Mouse (Mus musculus): ENCODE data around the gene Cavin2. TPM values are rescaled to one million over a fixed set of nuclear protein-coding genes. Genes with fewer than 3 reads are reported as not detected.

Gene Cavin2
- polyA plus RNA-seq, 1 experiment, result 19.0 TPM

DNA sequence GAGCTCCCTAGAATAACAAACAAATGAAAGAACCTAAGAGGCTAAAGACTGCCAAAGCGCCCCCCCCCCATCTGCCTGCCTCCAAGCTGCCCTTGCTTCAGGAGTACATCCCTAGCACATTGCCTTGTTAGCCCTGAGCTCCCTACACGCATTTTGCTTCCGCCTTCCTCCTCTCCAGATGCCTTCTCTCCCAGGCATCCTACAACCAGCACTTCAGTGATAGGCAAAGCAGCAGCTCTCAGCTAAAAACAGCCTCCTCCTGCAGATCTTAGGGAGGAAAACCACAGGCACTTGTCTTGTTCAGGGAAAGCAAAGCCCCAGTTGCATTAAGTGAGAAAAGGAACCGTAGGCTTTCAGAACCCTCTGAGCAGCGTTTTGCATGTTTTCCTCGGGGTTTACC is 45.4 kb downstream of the Cavin2 start:
- no peaks in the 10 kb centered on the region for H3K36me3 ChIP-seq (ENCODE audit: control insufficient read depth, insufficient read depth, low read length)
- TF ChIP-seq POLR2A (IDR thresholded peaks at IDR 0.05; ENCODE audit: low read depth, low read length), result no peak
- TF ChIP-seq CTCF (IDR thresholded peaks at IDR 0.05; ENCODE audit: extremely low read depth, insufficient read depth, insufficient read length, insufficient replicate concordance), result no peak
- 17% methylated on average over 6 of the region's 6 CpGs for WGBS
- H3K4me1 ChIP-seq (ENCODE audit: control insufficient read depth, insufficient read depth, insufficient read length), result no peaks in the 10 kb centered on the region
- H3K27me3 ChIP-seq (ENCODE audit: control insufficient read depth, insufficient read depth, low read length), result no peaks in the 10 kb centered on the region
- no peak overlapping the region for H3K27ac ChIP-seq (ENCODE audit: insufficient read depth, low read length)
- H3K4me3 ChIP-seq (ENCODE audit: extremely low read depth, insufficient read depth, insufficient read length), result no peak overlapping the region
- no peak for DNase-seq (ENCODE audit: low read depth in 1 of 2, low spot score in 2 of 2)

DNA sequence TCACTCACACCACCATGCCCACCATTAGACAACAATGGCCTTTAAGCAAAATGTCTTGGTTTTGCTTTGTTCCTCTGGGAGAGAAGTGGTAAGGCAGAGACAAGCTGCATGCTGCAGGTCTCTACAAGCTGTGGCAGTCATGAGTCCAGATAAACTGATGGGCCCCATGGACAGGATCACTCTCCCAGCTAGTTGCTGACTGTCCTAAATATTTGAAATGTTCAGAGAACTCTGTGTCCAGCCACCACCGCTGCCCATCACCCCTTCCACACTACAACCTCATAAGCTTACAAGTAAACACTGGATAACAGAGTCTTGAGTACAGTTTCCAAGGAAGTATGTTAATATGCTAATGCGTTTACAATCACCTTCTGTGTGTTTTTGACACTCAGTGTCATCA is 46.2 kb downstream of the Cavin2 start:
- H3K36me3 ChIP-seq (ENCODE audit: control insufficient read depth, insufficient read depth, low read length), result no peaks in the 10 kb centered on the region
- no peak overlapping the region for H3K27ac ChIP-seq (ENCODE audit: insufficient read depth, low read length)
- 98% methylated on average over 2 of the region's 2 CpGs for WGBS
- no peaks in the 10 kb centered on the region for H3K27me3 ChIP-seq (ENCODE audit: control insufficient read depth, insufficient read depth, low read length)
- no peaks in the 10 kb centered on the region for H3K4me1 ChIP-seq (ENCODE audit: control insufficient read depth, insufficient read depth, insufficient read length)
- H3K4me3 ChIP-seq (ENCODE audit: extremely low read depth, insufficient read depth, insufficient read length), result no peak overlapping the region
- no peak for TF ChIP-seq POLR2A (IDR thresholded peaks at IDR 0.05; ENCODE audit: low read depth, low read length)
- TF ChIP-seq CTCF (IDR thresholded peaks at IDR 0.05; ENCODE audit: extremely low read depth, insufficient read depth, insufficient read length, insufficient replicate concordance), result no peak
- DNase-seq (ENCODE audit: low read depth in 1 of 2, low spot score in 2 of 2), result no peak

DNA sequence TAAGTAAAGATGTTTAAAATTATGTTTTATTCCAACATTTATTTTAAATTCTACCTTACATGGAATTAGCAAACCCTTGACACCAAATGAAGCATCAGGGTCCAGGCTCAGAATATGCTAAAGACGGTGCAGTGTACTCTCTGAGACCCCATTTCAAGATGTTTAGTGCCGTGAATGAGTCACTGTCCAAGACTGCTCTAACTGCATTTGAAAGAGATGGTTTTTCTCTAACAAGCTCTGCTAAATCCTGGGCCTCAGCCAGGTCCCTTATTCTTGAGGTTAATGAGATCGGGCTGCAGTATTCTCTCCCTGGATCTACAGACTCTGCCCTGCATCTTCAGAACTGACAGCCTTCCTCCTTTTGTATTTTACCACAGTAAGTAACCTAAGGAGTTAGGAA is 55.2 kb downstream of the Cavin2 start:
- H3K4me1 ChIP-seq (ENCODE audit: control insufficient read depth, insufficient read depth, insufficient read length), result no peaks in the 10 kb centered on the region
- H3K27me3 ChIP-seq (ENCODE audit: control insufficient read depth, insufficient read depth, low read length), result no peaks in the 10 kb centered on the region
- no peak overlapping the region for H3K27ac ChIP-seq (ENCODE audit: insufficient read depth, low read length)
- 77% methylated on average over 3 of the region's 3 CpGs for WGBS
- no peaks in the 10 kb centered on the region for H3K36me3 ChIP-seq (ENCODE audit: control insufficient read depth, insufficient read depth, low read length)
- TF ChIP-seq CTCF (IDR thresholded peaks at IDR 0.05; ENCODE audit: extremely low read depth, insufficient read depth, insufficient read length, insufficient replicate concordance), result no peak
- TF ChIP-seq POLR2A (IDR thresholded peaks at IDR 0.05; ENCODE audit: low read depth, low read length), result no peak
- DNase-seq (ENCODE audit: low read depth in 1 of 2, low spot score in 2 of 2), result no peak
- no peak overlapping the region for H3K4me3 ChIP-seq (ENCODE audit: extremely low read depth, insufficient read depth, insufficient read length)

DNA sequence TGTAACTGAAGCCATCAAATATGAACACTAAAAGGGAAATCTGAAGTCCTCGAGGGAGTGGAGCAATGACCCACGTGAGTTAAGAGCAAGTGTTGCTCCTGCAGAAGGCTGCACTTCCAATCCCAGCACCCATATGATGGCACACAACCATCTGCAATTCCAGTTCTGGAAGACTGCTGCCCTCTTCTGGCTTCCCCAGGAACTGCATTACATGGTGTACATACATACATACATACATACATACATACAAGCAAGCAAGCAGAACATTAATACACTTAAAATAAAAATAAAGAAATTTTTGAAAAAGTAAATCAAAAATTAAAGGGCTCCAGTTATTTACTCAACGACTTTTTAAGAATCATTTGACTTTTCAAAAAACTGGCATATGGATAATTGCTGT is 58.7 kb downstream of the Cavin2 start:
- no peak overlapping the region for H3K27ac ChIP-seq (ENCODE audit: insufficient read depth, low read length)
- H3K36me3 ChIP-seq (ENCODE audit: control insufficient read depth, insufficient read depth, low read length), result no peaks in the 10 kb centered on the region
- H3K4me1 ChIP-seq (ENCODE audit: control insufficient read depth, insufficient read depth, insufficient read length), result no peaks in the 10 kb centered on the region
- TF ChIP-seq POLR2A (IDR thresholded peaks at IDR 0.05; ENCODE audit: low read depth, low read length) (no peak), CTCF (IDR thresholded peaks at IDR 0.05; ENCODE audit: extremely low read depth, insufficient read depth, insufficient read length, insufficient replicate concordance) (no peak)
- H3K27me3 ChIP-seq (ENCODE audit: control insufficient read depth, insufficient read depth, low read length), result no peaks in the 10 kb centered on the region
- 82% methylated on average over 3 of the region's 3 CpGs for WGBS
- DNase-seq (ENCODE audit: low read depth in 1 of 2, low spot score in 2 of 2), result no peak
- H3K4me3 ChIP-seq (ENCODE audit: extremely low read depth, insufficient read depth, insufficient read length), result no peak overlapping the region

DNA sequence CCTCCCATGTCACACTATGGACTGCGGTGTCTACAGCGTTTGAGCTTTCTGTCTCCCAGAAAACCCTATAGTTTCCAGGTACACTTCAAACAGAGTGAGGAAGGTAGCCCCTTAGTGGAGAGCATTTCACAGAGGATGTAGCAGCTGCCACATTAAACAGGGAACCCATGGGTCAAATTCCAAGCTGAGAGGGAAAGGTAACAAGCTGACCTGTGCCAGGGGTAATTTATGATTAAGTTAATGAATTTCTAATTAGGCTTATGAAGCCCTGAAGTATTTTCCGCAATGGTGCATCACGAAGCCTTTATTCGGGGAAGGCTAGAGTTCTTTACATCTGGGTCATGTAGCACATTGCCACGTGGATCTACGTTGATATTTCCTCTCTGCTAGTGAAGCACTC is 59.7 kb downstream of the Cavin2 start:
- Histone ChIP-seq H3K4me1 (ENCODE audit: control insufficient read depth, insufficient read depth, insufficient read length) (no peaks in the 10 kb centered on the region), H3K27ac (ENCODE audit: insufficient read depth, low read length) (no peak overlapping the region), H3K4me3 (ENCODE audit: extremely low read depth, insufficient read depth, insufficient read length) (no peak overlapping the region), H3K27me3 (ENCODE audit: control insufficient read depth, insufficient read depth, low read length) (no peaks in the 10 kb centered on the region), H3K36me3 (ENCODE audit: control insufficient read depth, insufficient read depth, low read length) (no peaks in the 10 kb centered on the region)
- no peak for DNase-seq (ENCODE audit: low read depth in 1 of 2, low spot score in 2 of 2)
- WGBS, result 90% methylated on average over 7 of the region's 7 CpGs
- TF ChIP-seq POLR2A (IDR thresholded peaks at IDR 0.05; ENCODE audit: low read depth, low read length) (no peak), CTCF (IDR thresholded peaks at IDR 0.05; ENCODE audit: extremely low read depth, insufficient read depth, insufficient read length, insufficient replicate concordance) (no peak)

DNA sequence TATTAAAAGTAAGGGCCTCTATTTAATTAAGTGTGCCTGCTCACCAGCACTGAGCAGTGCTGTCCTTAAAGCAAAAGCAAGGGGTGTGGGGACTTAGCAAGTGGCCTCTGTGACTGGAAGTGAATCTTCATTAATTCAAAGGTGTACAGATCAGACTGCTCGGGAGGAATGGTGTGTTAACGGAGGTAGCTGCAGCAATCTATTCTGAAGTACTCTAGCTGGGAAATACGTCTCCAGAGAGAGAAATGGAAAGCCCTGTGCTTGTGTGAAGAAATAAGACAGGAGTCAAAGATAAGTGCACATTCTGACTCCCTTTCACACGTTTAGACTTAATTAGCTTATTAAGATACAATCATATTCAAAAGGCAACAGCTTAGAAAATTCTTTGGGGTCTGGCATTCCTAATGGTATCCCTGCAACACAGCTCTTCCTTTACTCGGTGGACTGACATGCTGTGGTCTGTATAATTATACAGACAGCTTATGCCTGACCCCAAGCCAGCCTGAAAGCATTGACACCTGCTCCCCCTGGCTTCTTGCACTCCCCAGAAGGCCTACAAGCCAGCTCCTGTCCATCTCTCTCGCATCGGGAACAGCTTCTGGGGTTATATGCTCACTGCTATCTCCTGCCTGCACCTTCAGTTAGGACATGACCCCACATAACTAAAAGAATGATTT is 60.5 kb downstream of the Cavin2 start:
- no peak overlapping the region for H3K27ac ChIP-seq (ENCODE audit: insufficient read depth, low read length)
- no peaks in the 10 kb centered on the region for H3K36me3 ChIP-seq (ENCODE audit: control insufficient read depth, insufficient read depth, low read length)
- WGBS, result 80% methylated on average over 7 of the region's 7 CpGs
- TF ChIP-seq CTCF (IDR thresholded peaks at IDR 0.05; ENCODE audit: extremely low read depth, insufficient read depth, insufficient read length, insufficient replicate concordance), result no peak
- H3K4me1 ChIP-seq (ENCODE audit: control insufficient read depth, insufficient read depth, insufficient read length), result no peaks in the 10 kb centered on the region
- H3K4me3 ChIP-seq (ENCODE audit: extremely low read depth, insufficient read depth, insufficient read length), result no peak overlapping the region
- H3K27me3 ChIP-seq (ENCODE audit: control insufficient read depth, insufficient read depth, low read length), result no peaks in the 10 kb centered on the region
- no peak for DNase-seq (ENCODE audit: low read depth in 1 of 2, low spot score in 2 of 2)

Other genes starting within 250 kb of the Cavin2 start
- gene Nabp1, start 189.3 kb downstream of the Cavin2 start, polyA plus RNA-seq (2012; rRNA removed), result 11.7 and 12.9 TPM in 2 replicates

All from spleen, adult 2 months (tissue).